Mouse (Mus musculus) liver, postnatal 0 days (tissue): ENCODE data around the gene Cpm.

ENCODE experiments used
- CTCF ChIP-seq: sonication (generic); IDR thresholded peaks from 2 replicates; pipeline ENCODE4 v1.5.1; 2016; ENCODE audit warnings: antibody characterized with exemption, low read depth
- EP300 ChIP-seq: IDR thresholded peaks from 2 replicates; pipeline ENCODE4 v1.6.1; 2016; ENCODE audit warnings: antibody characterized with exemption, low read depth, mild to moderate bottlenecking

GRCm38 (mm10) chr10:117646482-117647157 lies 17.3 kb downstream of the Cpm start:
- TF ChIP-seq EP300 (no peak), CTCF (no peak)
